Mouse (Mus musculus) forebrain, postnatal 0 days (tissue): ENCODE results near the gene Pde4d. TPM values are rescaled to one million over a fixed set of nuclear protein-coding genes. Genes with fewer than 3 reads are reported as not detected.

Source experiments
- ATAC-seq: fragments of 200-750 bp; cut with Nextera tagmentation; 2 replicates; pipeline ENCODE4 v1.8.0; 2017; ENCODE audit warnings: mild to moderate bottlenecking, moderate library complexity
- DNase-seq: peaks from one replicate; pipeline ENCODE4 v3.0.0-alpha.2; 2015
- H3K27ac ChIP-seq: fragments of 300-500 bp; sonication (generic); 2 replicates; pipeline ENCODE4 v1.5.1; 2014; ENCODE audit warnings: low read depth, mild to moderate bottlenecking, antibody characterized with exemption, low read length, moderate library complexity, mixed read lengths
- H3K27me3 ChIP-seq: fragments of 300-500 bp; sonication (generic); 2 replicates; pipeline ENCODE4 v1.6.1; 2014; ENCODE audit warnings: mild to moderate bottlenecking, low read length, mixed read lengths; ENCODE audit not compliant: insufficient read depth
- H3K36me3 ChIP-seq: fragments of 300-500 bp; sonication (generic); 2 replicates; pipeline ENCODE4 v1.6.1; 2014; ENCODE audit warnings: mild to moderate bottlenecking, moderate library complexity; ENCODE audit not compliant: insufficient read depth
- H3K4me1 ChIP-seq: fragments of 300-500 bp; sonication (generic); 2 replicates; pipeline ENCODE4 v1.6.1; 2014; ENCODE audit warnings: antibody characterized with exemption; ENCODE audit not compliant: insufficient read depth
- H3K4me2 ChIP-seq: fragments of 300-500 bp; sonication (generic); 2 replicates; pipeline ENCODE4 v1.6.1; 2014; ENCODE audit warnings: low read depth, mild to moderate bottlenecking, moderate library complexity
- H3K4me3 ChIP-seq: fragments of 300-500 bp; sonication (generic); 2 replicates; pipeline ENCODE4 v1.5.1; 2014; ENCODE audit warnings: low read depth, low read length, mixed read lengths
- H3K9ac ChIP-seq: fragments of 300-500 bp; sonication (generic); 2 replicates; pipeline ENCODE4 v1.6.1; 2014; ENCODE audit warnings: mild to moderate bottlenecking
- H3K9me3 ChIP-seq: fragments of 300-500 bp; sonication (generic); 2 replicates; pipeline ENCODE4 v1.6.1; 2016; ENCODE audit warnings: low read length
- CTCF ChIP-seq: sonication (generic); IDR thresholded peaks from 2 replicates; pipeline ENCODE4 v1.5.1; 2016; ENCODE audit warnings: antibody characterized with exemption, control low read depth, low read depth
- WGBS: fragments of 180-500 bp; shearing (Covaris S2); extraction: QIAGEN DNeasy Blood & Tissue Kit; methylation state at CpG from one replicate; pipeline ENCODE4 v1.1.7; 2014; 5-methylcytosine and 5-hydroxymethylcytosine counted together
- polyA plus RNA-seq: library from polyadenylated mRNA; unstranded; fragments of >200 nt; fragmentation: Nextera tagmentation; extraction: Ambion mirVana; gene quantifications from 2 replicates; pipeline ENCODE4 v1.2.1, GENCODE M21; 2015
- total RNA-seq: library from RNA; depleted of rRNA; stranded (reverse); fragments of >200 nt; gene quantifications from 2 replicates; pipeline ENCODE4 v1.2.3, GENCODE M21; 2014

Pde4d gene
- total and polyA plus RNA-seq, 2 experiments from 2014 or later, result 13.2 to 78.8 TPM

DNA sequence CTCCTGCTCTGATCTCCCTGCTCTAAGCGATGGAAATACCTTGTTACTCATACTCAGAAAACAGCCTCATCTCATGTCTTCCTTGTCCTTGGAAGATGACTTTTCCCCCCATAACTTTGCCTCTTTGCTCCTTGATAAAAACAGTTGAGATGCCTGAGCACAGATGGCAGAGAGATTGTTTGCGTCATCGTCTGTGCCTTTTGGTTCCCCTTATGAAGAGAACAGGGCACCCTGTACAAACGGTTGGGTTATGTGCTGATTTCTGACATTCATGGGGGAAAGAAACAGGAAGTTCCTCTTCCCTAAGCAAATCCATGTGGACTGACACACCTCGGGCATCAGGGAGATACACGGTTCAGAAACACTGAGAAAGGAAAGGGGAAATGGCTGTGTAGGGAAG lies 1191.8 kb downstream of the Pde4d start:
- WGBS, result 86% methylated on average over 6 of the region's 6 CpGs
- no peaks in the 10 kb centered on the region for H3K27me3 ChIP-seq
- no peak overlapping the region for H3K9ac ChIP-seq
- ATAC-seq (no peak), DNase-seq (no peak)
- H3K4me1 ChIP-seq, result no peaks in the 10 kb centered on the region
- H3K36me3 ChIP-seq, result no peaks in the 10 kb centered on the region
- H3K27ac ChIP-seq, result no peak overlapping the region
- H3K4me2 ChIP-seq, result no peak overlapping the region
- no peak overlapping the region for H3K4me3 ChIP-seq
- no peaks in the 10 kb centered on the region for H3K9me3 ChIP-seq
- no peak for TF ChIP-seq CTCF

DNA sequence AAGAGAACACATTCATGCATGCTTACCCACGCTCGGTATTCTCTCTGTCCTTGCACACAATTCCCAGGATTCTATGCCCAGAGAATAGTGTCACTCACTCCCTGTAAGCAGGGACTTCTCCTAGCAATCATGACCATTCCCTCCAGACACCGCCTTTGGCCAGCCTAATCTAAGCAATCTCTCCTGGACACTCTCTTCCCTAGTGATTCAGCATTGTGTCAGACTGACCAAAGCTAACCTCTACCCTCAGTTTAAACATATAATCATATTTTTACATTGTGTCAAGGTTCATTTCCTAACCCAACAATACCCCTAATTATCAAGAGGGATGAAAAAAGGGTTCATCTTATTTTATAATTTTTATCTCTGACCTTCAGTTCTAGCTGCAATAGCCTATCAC lies 1193.7 kb downstream of the Pde4d start:
- DNase-seq, result no peak
- 74% methylated on average over 3 of the region's 3 CpGs for WGBS

DNA sequence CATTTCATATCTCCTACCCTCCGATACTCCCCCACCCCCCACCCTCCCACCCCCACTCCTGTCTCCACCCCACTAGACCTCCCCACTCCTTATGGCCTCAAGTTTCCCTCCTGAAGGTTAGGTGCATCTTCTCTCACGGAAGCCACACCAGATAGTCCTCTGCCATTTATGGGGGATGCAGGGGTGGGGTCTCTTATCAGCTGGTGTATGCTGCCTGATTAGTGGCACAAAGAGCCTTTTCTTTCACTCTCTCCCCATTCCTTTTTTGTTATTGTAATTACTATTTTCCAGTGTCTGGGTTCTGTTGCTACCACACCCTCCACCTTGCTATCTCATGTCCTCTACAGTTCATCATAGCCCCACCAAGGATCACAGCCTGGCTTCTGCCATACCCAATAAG lies 1194.3 kb downstream of the Pde4d start:
- WGBS, result 88% methylated on average over 2 of the region's 2 CpGs
- H3K9ac ChIP-seq, result no peak overlapping the region
- no peaks in the 10 kb centered on the region for H3K4me1 ChIP-seq
- no peaks in the 10 kb centered on the region for H3K36me3 ChIP-seq
- no peak for TF ChIP-seq CTCF
- H3K27ac ChIP-seq, result no peak overlapping the region
- H3K9me3 ChIP-seq, result no peaks in the 10 kb centered on the region
- no peak for DNase-seq
- H3K4me3 ChIP-seq, result no peak overlapping the region
- no peaks in the 10 kb centered on the region for H3K27me3 ChIP-seq
- no peak overlapping the region for H3K4me2 ChIP-seq
- ATAC-seq, result no peak

More for the DNA sequence above, 1193.7 kb downstream of the Pde4d start:
- Histone ChIP-seq H3K4me2 (no peak overlapping the region), H3K27me3 (no peaks in the 10 kb centered on the region), H3K9me3 (no peaks in the 10 kb centered on the region), H3K9ac (no peak overlapping the region), H3K36me3 (no peaks in the 10 kb centered on the region), H3K4me3 (no peak overlapping the region), H3K27ac (no peak overlapping the region), H3K4me1 (no peaks in the 10 kb centered on the region)
- no peak for ATAC-seq
- TF ChIP-seq CTCF, result no peak

DNA sequence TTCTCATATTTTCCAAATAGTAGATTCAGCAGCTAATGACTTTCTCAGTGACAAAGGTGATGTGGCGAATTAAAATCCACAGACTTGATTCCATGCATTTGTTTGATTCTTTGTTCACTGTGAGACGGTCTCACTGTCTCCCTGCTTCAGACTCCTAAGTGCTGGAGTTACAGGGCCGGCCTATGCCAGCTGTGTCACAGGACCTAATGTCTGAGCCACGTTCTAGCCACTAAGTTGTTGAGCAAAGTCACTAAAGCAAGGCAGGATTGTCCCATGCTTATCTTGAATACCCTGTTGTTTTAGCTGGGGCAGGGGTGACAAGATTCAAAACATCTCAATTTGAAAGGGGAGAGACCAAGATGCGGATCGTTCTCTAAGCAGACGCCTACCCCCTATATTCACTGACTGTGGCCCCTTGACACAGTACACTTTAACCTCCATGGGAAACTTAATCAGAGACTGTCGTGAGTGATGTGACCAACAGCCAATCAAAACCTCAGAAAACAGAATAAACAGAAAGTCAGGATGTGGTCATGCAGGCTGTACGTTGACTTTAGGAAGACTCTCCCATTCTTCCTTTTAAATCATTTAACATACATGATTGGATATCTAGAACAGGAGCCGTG lies 1195.6 kb downstream of the Pde4d start:
- H3K4me2 ChIP-seq, result no peak overlapping the region
- TF ChIP-seq CTCF, result no peak

DNA sequence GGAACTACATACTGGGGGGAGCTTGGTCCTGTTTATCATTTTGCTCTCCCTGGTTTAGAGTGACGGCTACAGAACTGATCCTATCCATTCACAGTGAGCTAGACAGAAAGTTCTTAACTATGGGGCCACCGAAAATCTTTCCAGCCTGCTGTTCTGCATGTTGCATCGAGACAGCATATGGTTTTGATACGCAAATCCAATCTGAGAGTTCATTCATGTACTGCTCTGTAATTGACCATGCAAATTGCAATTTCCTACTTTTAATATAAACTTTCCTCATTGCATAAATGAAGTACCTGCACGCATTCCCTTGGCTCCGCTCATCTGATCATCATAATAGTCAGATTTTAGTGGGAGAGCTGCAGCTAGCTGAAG lies 1196.1 kb downstream of the Pde4d start:
- H3K4me3 ChIP-seq, result no peak overlapping the region
- H3K27me3 ChIP-seq, result no peaks in the 10 kb centered on the region
- DNase-seq (no peak), ATAC-seq (no peak)
- no peak overlapping the region for H3K27ac ChIP-seq
- no peak overlapping the region for H3K4me2 ChIP-seq
- no peak for TF ChIP-seq CTCF
- 68% methylated on average over 6 of the region's 6 CpGs for WGBS
- no peaks in the 10 kb centered on the region for H3K9me3 ChIP-seq
- H3K9ac ChIP-seq, result no peak overlapping the region
- H3K36me3 ChIP-seq, result no peaks in the 10 kb centered on the region
- no peaks in the 10 kb centered on the region for H3K4me1 ChIP-seq

More for the DNA sequence above, 1195.6 kb downstream of the Pde4d start:
- DNase-seq (no peak), ATAC-seq (no peak)
- H3K4me1 ChIP-seq, result no peaks in the 10 kb centered on the region
- H3K36me3 ChIP-seq, result no peaks in the 10 kb centered on the region
- H3K27ac ChIP-seq, result no peak overlapping the region
- no peaks in the 10 kb centered on the region for H3K27me3 ChIP-seq
- H3K4me3 ChIP-seq, result no peak overlapping the region
- H3K9ac ChIP-seq, result no peak overlapping the region
- WGBS, result 72% methylated on average over 10 of the region's 10 CpGs
- no peaks in the 10 kb centered on the region for H3K9me3 ChIP-seq

DNA sequence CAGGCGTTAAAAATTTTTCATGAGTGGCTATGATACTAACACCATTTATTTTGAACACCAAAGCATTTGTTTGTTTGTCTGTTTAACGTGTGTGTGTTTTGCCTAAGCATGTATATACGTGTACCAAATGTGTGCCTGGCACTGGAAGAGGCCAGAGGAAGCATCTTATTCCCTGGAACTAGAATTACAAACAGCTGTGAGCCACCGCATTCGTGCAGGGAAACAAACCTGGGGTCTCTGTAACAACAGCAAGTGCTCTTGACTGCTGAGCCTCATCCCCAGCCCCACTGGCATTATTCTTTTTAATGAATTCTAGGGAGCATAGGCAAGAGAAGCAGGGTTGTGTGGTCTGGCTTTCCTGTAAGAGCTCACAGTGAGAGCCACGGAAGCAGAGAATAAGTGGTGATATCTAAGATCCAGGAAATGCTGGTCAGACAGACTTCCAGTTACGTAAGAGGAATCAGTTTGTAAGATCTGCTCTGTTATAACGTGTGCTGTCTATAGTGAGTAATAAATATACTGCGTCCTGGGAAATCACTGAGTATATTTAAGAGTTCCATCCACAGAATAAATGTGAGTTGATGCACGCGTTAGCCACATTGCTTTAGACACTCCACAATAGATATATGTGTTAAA lies 1197.0 kb downstream of the Pde4d start:
- ATAC-seq (no peak), DNase-seq (no peak)
- Histone ChIP-seq H3K27me3 (no peaks in the 10 kb centered on the region), H3K27ac (no peak overlapping the region), H3K9me3 (no peaks in the 10 kb centered on the region), H3K36me3 (no peaks in the 10 kb centered on the region), H3K9ac (no peak overlapping the region), H3K4me2 (no peak overlapping the region), H3K4me3 (no peak overlapping the region), H3K4me1 (no peaks in the 10 kb centered on the region)
- TF ChIP-seq CTCF, result no peak
- WGBS, result 64% methylated on average over 11 of the region's 11 CpGs

DNA sequence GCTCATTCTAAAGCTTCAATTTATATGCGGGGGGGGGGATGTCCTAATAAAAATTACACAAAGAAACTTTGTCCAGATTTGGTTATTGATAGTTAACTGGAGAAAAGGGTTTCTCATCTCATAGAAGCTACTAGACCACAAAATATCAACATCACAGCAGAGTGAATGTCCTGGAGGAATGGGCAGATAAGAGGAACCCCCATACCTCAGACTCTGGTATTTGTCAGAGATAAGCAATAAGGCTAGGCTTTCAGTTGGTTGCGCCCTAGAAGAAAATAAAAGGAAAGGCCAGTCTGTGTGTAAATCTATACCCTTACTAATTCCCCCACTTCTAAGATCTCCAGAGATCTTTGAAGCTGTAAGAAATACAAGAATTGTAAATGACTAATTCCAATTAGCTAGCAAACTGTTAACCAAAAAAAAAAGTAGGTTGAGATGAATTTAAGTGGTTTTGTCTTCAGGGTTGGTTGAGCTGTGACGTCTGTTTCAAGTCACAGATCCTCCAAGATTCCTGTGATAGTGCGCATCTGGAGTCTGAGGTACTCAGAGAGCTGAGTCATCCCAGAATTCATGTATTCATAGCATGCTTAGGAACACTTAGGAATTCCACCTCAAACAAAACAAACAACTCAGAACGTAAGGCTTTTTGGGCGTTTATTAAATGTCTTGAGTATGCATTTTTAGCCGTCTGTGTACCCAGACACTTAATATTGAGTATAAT lies 1197.9 kb downstream of the Pde4d start:
- DNase-seq (no peak), ATAC-seq (no peak)
- no peak overlapping the region for H3K27ac ChIP-seq
- H3K9ac ChIP-seq, result no peak overlapping the region
- no peaks in the 10 kb centered on the region for H3K9me3 ChIP-seq
- H3K36me3 ChIP-seq, result no peaks in the 10 kb centered on the region
- H3K4me3 ChIP-seq, result no peak overlapping the region
- no peak overlapping the region for H3K4me2 ChIP-seq
- TF ChIP-seq CTCF, result no peak
- no peaks in the 10 kb centered on the region for H3K27me3 ChIP-seq
- WGBS, result 78% methylated on average over 7 of the region's 7 CpGs
- H3K4me1 ChIP-seq, result no peaks in the 10 kb centered on the region
